Mouse (Mus musculus) frontal cortex, adult 2 months (tissue): Measurements from ENCODE around the gene Mtus2. TPM values are rescaled to one million over a fixed set of nuclear protein-coding genes. Genes with fewer than 3 reads are reported as not detected.

Experiments
- DNase-seq, 2 experiments: peaks; one replicate each; pipeline ENCODE4 v3.0.0; 2022; ENCODE audit warnings: low spot score in 1 of 2; ENCODE audit errors: extremely low spot score in 1 of 2
- polyA plus RNA-seq: library from polyadenylated mRNA; depleted of rRNA; stranded (reverse); fragments of >200 nt; gene quantifications from 2 replicates; pipeline ENCODE4 v1.2.3, GENCODE M21; 2012; rRNA removed

Gene Mtus2
- polyA plus RNA-seq, 1 experiment: 19.4 TPM

GRCm38 (mm10) chr5:148363441-148364113 is 406.5 kb downstream of the Mtus2 start:
- DNase-seq: no peak

Other genes starting within 250 kb of the Mtus2 start
- 26.1 and 29.7 TPM in 2 replicates for gene Flt1, start 231.3 kb upstream of the Mtus2 start, polyA plus RNA-seq
- gene Pomp, start 96.9 kb upstream of the Mtus2 start, polyA plus RNA-seq: 212 and 217 TPM in 2 replicates
- gene Slc46a3, start 62.5 kb upstream of the Mtus2 start, polyA plus RNA-seq: 19.0 and 21.1 TPM in 2 replicates